Mouse (Mus musculus) ovary, adult 10 weeks (tissue): ENCODE measurements around the gene Gcfc2. TPM values are rescaled to one million over a fixed set of nuclear protein-coding genes. Genes with fewer than 3 reads are reported as not detected.

Experiments
- polyA plus RNA-seq: library from polyadenylated mRNA; stranded (reverse); fragments of 350-450 nt; fragmentation: Illumina TruSeq; extraction: RNeasy Lipid Tissue Mini Kit (QIAGEN cat#74804); gene quantifications from one replicate; pipeline ENCODE4 v1.2.3, GENCODE M21; 2014

Gcfc2 gene
- 36.3 TPM for polyA plus RNA-seq

GRCm38 (mm10) chr6:81923523-81924142, at the start of gene Gcfc2:
Gene Gcfc2 (plus strand): TSS chr6:81923669.

GRCm38 (mm10) chr6:81965296-81966067, 42.0 kb downstream of the Gcfc2 start, which contains the start of gene Mrpl19:
Gene Mrpl19 (minus strand): TSS chr6:81965958.

Other genes starting within 250 kb of the Gcfc2 start
- 24.4 TPM for gene Mrpl19, start 42.3 kb downstream of the Gcfc2 start, polyA plus RNA-seq
- 4.5 TPM for gene Eva1a, start 117.4 kb downstream of the Gcfc2 start, polyA plus RNA-seq